Mouse (Mus musculus) small intestine, adult 2 months (tissue): ENCODE results near the gene Ints5. TPM values are rescaled to one million over a fixed set of nuclear protein-coding genes. Genes with fewer than 3 reads are reported as not detected.

Experiments
- H3K27ac ChIP-seq: fragments of 200-500 bp; 2 replicates; pipeline ENCODE4 v1.5.1; 2012; ENCODE audit warnings: low read depth, low read length, control low read depth, inconsistent platforms; ENCODE audit not compliant: insufficient read depth
- H3K27me3 ChIP-seq: fragments of 200-500 bp; 2 replicates; pipeline ENCODE4 v1.6.1; 2012; ENCODE audit warnings: mild to moderate bottlenecking, moderate library complexity, low read length, inconsistent platforms; ENCODE audit not compliant: control insufficient read depth, insufficient read depth
- H3K36me3 ChIP-seq: fragments of 200-500 bp; 2 replicates; pipeline ENCODE4 v1.6.1; 2012; ENCODE audit warnings: mild to moderate bottlenecking, low read length, control low read depth, inconsistent platforms; ENCODE audit not compliant: control insufficient read depth, insufficient read depth
- H3K4me1 ChIP-seq: fragments of 200-500 bp; 2 replicates; pipeline ENCODE4 v1.6.1; 2012; ENCODE audit warnings: low read length, inconsistent platforms, mixed read lengths; ENCODE audit not compliant: control insufficient read depth, insufficient read depth, insufficient read length
- H3K4me3 ChIP-seq: fragments of 200-500 bp; 2 replicates; pipeline ENCODE4 v1.5.1; 2012; ENCODE audit warnings: low read depth, mild to moderate bottlenecking, control low read depth, inconsistent platforms, low read length, moderate library complexity
- CTCF ChIP-seq: fragments of 200-500 bp; IDR thresholded peaks from 2 replicates; pipeline ENCODE4 v1.5.1; 2012; ENCODE audit warnings: low read depth, mild to moderate bottlenecking, control low read depth, inconsistent platforms, low read length, moderate library complexity, mixed read lengths; ENCODE audit not compliant: insufficient replicate concordance, insufficient read length; ENCODE audit errors: extremely low read depth
- POLR2A ChIP-seq: fragments of 200-500 bp; IDR thresholded peaks from 2 replicates; pipeline ENCODE4 v1.6.1; 2012; ENCODE audit warnings: low read depth, mild to moderate bottlenecking, control low read depth, inconsistent platforms, low read length, moderate library complexity
- WGBS: fragments of 180-500 bp; shearing (Covaris S2); methylation state at CpG from one replicate; pipeline ENCODE4 v1.1.7; 2018; 5-methylcytosine and 5-hydroxymethylcytosine counted together
- polyA plus RNA-seq: library from polyadenylated mRNA; depleted of rRNA; stranded (reverse); fragments of >200 nt; gene quantifications from 2 replicates; pipeline ENCODE4 v1.2.3, GENCODE M21; 2012

Gene Ints5
- polyA plus RNA-seq, 1 experiment = 19.5 TPM

- Histone ChIP-seq H3K4me3 (peak within 1 kb of the TSS; percentile 71), H3K27me3 (no peaks in the 10 kb centered on the region), H3K36me3 (peaks cover 19% of the 10 kb centered on the region), H3K27ac (peak within 1 kb of the TSS; percentile 80), H3K4me1 (peaks cover 5% of the 10 kb centered on the region; the same call in 1 of the 2 replicates)
- TF ChIP-seq POLR2A (peak; percentile 69), CTCF (no peak)
- 1% methylated on average over 50 of the region's 50 CpGs for WGBS
Measured at GRCm38 (mm10) chr19:8920073-8920736, 27.4 kb downstream of the Ints5 start, which contains the start of gene B3gat3. TSS of gene B3gat3 (plus strand) at chr19:8920374.

- H3K27ac ChIP-seq = peak overlapping the region; percentile 80
- peaks cover 5% of the 10 kb centered on the region; the same call in 1 of the 2 replicates for H3K4me1 ChIP-seq
- no peaks in the 10 kb centered on the region for H3K27me3 ChIP-seq
- TF ChIP-seq CTCF (no peak), POLR2A (no peak)
- peak overlapping the region; percentile 71 for H3K4me3 ChIP-seq
- H3K36me3 ChIP-seq = peaks cover 14% of the 10 kb centered on the region
- WGBS = under 1% methylated on average over 6 of the region's 6 CpGs
Measured at GRCm38 (mm10) chr19:8920836-8921291, 28.1 kb downstream of the Ints5 start.

GRCm38 (mm10) chr19:8921741-8922140 lies 28.9 kb downstream of the Ints5 start:
- no peaks in the 10 kb centered on the region for H3K27me3 ChIP-seq
- WGBS = 73% methylated on average over 9 of the region's 9 CpGs
- H3K4me1 ChIP-seq = peaks cover 5% of the 10 kb centered on the region; the same call in 1 of the 2 replicates
- H3K36me3 ChIP-seq = peaks cover 9% of the 10 kb centered on the region; the same call in 1 of the 2 replicates
- no peak overlapping the region for H3K4me3 ChIP-seq
- no peak overlapping the region for H3K27ac ChIP-seq
- TF ChIP-seq POLR2A (no peak), CTCF (no peak)

GRCm38 (mm10) chr19:8926766-8927165 lies 34.0 kb downstream of the Ints5 start:
- 79% methylated on average over 2 of the region's 2 CpGs for WGBS
- H3K36me3 ChIP-seq = peaks cover 9% of the 10 kb centered on the region; the same call in 1 of the 2 replicates
- H3K27ac ChIP-seq = no peak overlapping the region
- H3K27me3 ChIP-seq = no peaks in the 10 kb centered on the region
- TF ChIP-seq CTCF (no peak), POLR2A (no peak)
- peaks cover 9% of the 10 kb centered on the region for H3K4me1 ChIP-seq
- H3K4me3 ChIP-seq = no peak overlapping the region

GRCm38 (mm10) chr19:8927891-8928525 lies 35.2 kb downstream of the Ints5 start:
- WGBS = 88% methylated on average over 12 of the region's 12 CpGs
- TF ChIP-seq POLR2A (no peak), CTCF (no peak)
- Histone ChIP-seq H3K27me3 (no peaks in the 10 kb centered on the region), H3K4me3 (no peak overlapping the region), H3K36me3 (peaks cover 7% of the 10 kb centered on the region; the same call in 1 of the 2 replicates), H3K4me1 (peaks cover 9% of the 10 kb centered on the region), H3K27ac (no peak overlapping the region)

- Histone ChIP-seq H3K4me3 (peak overlapping the region; percentile 95), H3K4me1 (peaks cover 9% of the 10 kb centered on the region), H3K36me3 (peaks cover 7% of the 10 kb centered on the region; the same call in 1 of the 2 replicates), H3K27me3 (no peaks in the 10 kb centered on the region), H3K27ac (peak overlapping the region; percentile 77; the same call in 1 of the 2 replicates)
- WGBS = 28% methylated on average over 16 of the region's 16 CpGs
- TF ChIP-seq CTCF = no peak
- TF ChIP-seq POLR2A = no peak
Measured at GRCm38 (mm10) chr19:8928689-8929223, 36.0 kb downstream of the Ints5 start.

GRCm38 (mm10) chr19:8929224-8930088 lies 36.7 kb downstream of the Ints5 start, which contains the start of the genes Rom1 and Eml3:
TSS of gene Rom1 (minus strand) at chr19:8929356.
TSS of gene Eml3 (plus strand) at chr19:8929552.
- H3K27me3 ChIP-seq = no peaks in the 10 kb centered on the region
- TF ChIP-seq CTCF = no peak
- 0 out of 2 replicates have a peak, but pooled peaks have one; percentile 49 for TF ChIP-seq POLR2A
- peaks cover 9% of the 10 kb centered on the region; the same call in 1 of the 2 replicates for H3K36me3 ChIP-seq
- H3K4me1 ChIP-seq = peaks cover 9% of the 10 kb centered on the region
- under 1% methylated on average over 73 of the region's 74 CpGs for WGBS
- H3K27ac ChIP-seq = peak within 1 kb of the TSS; percentile 77
- peak within 1 kb of the TSS; percentile 95 for H3K4me3 ChIP-seq
